Mouse (Mus musculus) kidney, embryonic 16.5 days (tissue): Measurements from ENCODE around the gene Ifna16. TPM values are rescaled to one million over a fixed set of nuclear protein-coding genes. Genes with fewer than 3 reads are reported as not detected.

Experiments used
- ATAC-seq: fragments of 200-750 bp; cut with Nextera tagmentation; 2 replicates; pipeline ENCODE4 v1.8.0; 2017; ENCODE audit warnings: moderate TSS enrichment; ENCODE audit not compliant: low FRiP score, low TSS enrichment
- H3K27ac ChIP-seq: fragments of 300-500 bp; sonication (generic); 2 replicates; pipeline ENCODE4 v1.5.1; 2014; ENCODE audit warnings: low read length
- H3K27me3 ChIP-seq: fragments of 300-500 bp; sonication (generic); 2 replicates; pipeline ENCODE4 v1.6.1; 2014; ENCODE audit warnings: low read length, control low read depth, mixed read lengths; ENCODE audit not compliant: insufficient read depth
- H3K36me3 ChIP-seq: fragments of 300-500 bp; sonication (generic); 2 replicates; pipeline ENCODE4 v1.6.1; 2014; ENCODE audit warnings: low read length, control low read depth, mixed read lengths; ENCODE audit not compliant: insufficient read depth
- H3K4me1 ChIP-seq: fragments of 300-500 bp; sonication (generic); 2 replicates; pipeline ENCODE4 v1.6.1; 2014; ENCODE audit warnings: low read length, control low read depth, mixed read lengths; ENCODE audit not compliant: insufficient read depth
- H3K4me2 ChIP-seq: fragments of 300-500 bp; sonication (generic); replicated peaks from 2 replicates; pipeline ENCODE4 v1.6.1; 2014; ENCODE audit warnings: low read depth, low read length
- H3K4me3 ChIP-seq: fragments of 300-500 bp; sonication (generic); 2 replicates; pipeline ENCODE4 v1.5.1; 2014; ENCODE audit warnings: mild to moderate bottlenecking, low read length
- H3K9ac ChIP-seq: fragments of 300-500 bp; sonication (generic); replicated peaks from 2 replicates; pipeline ENCODE4 v1.6.1; 2014; ENCODE audit warnings: low read length
- H3K9me3 ChIP-seq: fragments of 300-500 bp; sonication (generic); 2 replicates; pipeline ENCODE4 v1.6.1; 2016; ENCODE audit warnings: low read length, control low read depth
- WGBS: fragments of 180-500 bp; shearing (Covaris S2); extraction: QIAGEN DNeasy Blood & Tissue Kit; methylation state at CpG from one replicate; pipeline ENCODE4 v1.1.7; 2014; 5-methylcytosine and 5-hydroxymethylcytosine counted together
- polyA plus RNA-seq: library from polyadenylated mRNA; unstranded; fragments of >200 nt; fragmentation: Nextera tagmentation; extraction: Ambion mirVana; gene quantifications from 2 replicates; pipeline ENCODE4 v1.2.1, GENCODE M21; 2015

The Ifna16 gene
- not detected in 2 replicates for polyA plus RNA-seq

DNA sequence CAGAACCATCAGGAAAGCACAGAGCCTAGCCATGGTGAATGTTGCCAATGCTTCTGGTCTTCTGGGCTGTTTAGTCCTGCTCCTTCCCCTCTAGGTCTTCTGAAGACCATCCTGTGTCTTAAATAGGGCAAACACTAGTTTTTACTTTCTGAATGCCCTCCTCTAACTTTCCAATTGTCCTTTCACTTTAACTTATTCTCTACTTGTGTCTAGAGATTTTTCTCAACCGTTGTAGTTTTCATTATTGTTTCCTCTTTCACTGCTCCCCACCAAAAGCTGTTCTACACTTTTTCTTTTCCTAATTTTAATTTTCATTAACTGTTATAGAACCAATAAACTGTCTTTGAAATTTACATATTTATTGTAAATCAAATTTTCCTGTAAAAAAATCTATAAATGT is at the start of gene Ifna16:
TSS of gene Ifna16 (minus strand) at position 101 of the 400 bp plus-strand sequence.
- Histone ChIP-seq H3K4me1 (no peaks in the 10 kb centered on the region), H3K9me3 (no peaks in the 10 kb centered on the region), H3K4me2 (no peak within 1 kb of the TSS), H3K36me3 (no peaks in the 10 kb centered on the region), H3K4me3 (no peak within 1 kb of the TSS), H3K27ac (no peak within 1 kb of the TSS), H3K9ac (no peak within 1 kb of the TSS), H3K27me3 (no peaks in the 10 kb centered on the region)
- WGBS: 84% methylated on average over 1 of the region's 1 CpGs
- ATAC-seq: no peak

DNA sequence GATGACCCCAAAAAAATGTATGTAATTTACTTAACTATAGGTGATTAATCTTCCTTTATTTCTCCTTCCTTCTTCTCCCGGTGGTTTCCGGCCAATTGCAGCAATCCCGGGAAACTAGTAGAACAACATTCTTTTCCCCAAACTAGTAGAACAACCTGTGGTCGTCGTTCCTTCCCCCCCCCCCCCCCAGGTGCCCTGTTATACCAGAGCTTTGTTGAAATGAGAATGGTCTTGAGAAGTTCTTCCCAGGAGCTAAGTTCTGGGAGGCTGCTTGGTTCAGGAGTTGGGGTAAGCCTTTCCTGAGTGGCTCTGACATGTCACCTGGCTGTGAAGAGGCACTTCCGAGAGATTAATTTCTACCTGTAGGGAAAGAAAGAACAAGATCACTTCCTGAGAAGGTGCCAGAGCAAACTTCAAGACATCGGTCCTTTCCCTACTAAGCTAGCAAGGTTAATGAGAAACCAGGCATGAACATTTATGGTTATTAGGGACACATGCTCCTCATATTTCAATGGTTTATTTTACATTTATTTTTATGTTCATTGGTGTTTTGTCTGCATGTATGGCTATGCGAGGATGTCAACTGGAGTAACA is 46.9 kb upstream of the Ifna16 start:
- Histone ChIP-seq H3K4me2 (peak overlapping the region; percentile 31; the same call in 1 of the 2 replicates), H3K27me3 (no peaks in the 10 kb centered on the region), H3K36me3 (peaks cover 13% of the 10 kb centered on the region), H3K9ac (no peak overlapping the region), H3K4me3 (no peak overlapping the region), H3K4me1 (peaks cover 19% of the 10 kb centered on the region), H3K27ac (peak overlapping the region; percentile 88), H3K9me3 (no peaks in the 10 kb centered on the region)
- ATAC-seq: no peak
- 44% methylated on average over 8 of the region's 8 CpGs for WGBS

DNA sequence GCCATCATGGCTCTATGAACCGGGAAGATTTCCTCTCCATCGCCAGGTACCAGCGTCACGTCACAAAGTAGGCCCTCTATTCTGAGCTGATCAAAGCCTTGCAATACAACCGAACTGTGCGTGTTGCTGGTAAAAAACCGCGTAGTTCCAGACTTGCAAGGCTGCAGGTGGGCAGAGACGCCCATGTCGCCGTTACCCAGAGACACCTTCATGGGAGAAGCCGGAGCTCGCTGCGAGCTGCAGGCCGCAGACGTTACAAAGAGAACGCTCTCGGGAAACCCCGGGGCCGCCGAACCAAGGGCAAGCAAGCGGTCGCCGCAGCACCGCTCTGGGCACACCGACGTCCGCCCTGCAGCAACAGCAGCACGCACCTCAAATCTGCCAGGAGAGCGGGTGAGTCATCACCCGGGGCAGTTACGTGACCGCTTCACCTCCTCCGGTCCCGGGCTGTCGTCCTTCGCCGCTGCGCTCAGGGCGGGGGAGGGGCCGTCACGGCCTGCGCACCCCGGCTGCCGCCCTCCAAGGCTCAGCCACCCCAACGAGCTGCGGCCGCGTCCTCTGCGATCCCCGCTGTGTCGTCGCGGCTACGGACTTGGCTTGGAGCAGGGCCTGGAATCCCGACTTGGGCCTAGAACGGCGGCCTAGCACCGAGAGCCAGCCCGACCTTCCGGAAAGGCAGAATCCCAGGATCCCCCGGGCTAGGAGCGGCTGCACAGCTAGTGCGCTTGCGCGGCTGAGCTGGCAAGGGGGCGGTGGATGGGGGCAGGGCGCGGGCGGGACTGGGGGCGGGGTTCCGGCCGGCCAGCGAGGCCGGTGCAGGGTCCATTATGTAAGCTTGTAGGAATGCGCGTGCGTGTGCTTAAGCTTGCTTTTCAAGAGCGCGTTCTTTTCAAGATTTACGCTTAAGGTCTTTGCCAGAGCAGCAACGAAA is 45.3 kb upstream of the Ifna16 start, which contains the start of the genes Gm26566 and Klhl9:
TSS of gene Gm26566 (plus strand) at position 15 of the 931 bp plus-strand sequence.
TSS of gene Klhl9 (minus strand) at position 675 of the 931 bp plus-strand sequence.
- H3K36me3 ChIP-seq: peaks cover 16% of the 10 kb centered on the region
- H3K4me3 ChIP-seq: peak within 1 kb of the TSS; percentile 90
- H3K4me2 ChIP-seq: peak within 1 kb of the TSS; percentile 87
- under 1% methylated on average over 82 of the region's 82 CpGs for WGBS
- H3K27me3 ChIP-seq: no peaks in the 10 kb centered on the region
- ATAC-seq: peak; percentile 98
- H3K4me1 ChIP-seq: peaks cover 24% of the 10 kb centered on the region
- H3K9ac ChIP-seq: peak within 1 kb of the TSS; percentile 99
- peak within 1 kb of the TSS; percentile 99 for H3K27ac ChIP-seq
- H3K9me3 ChIP-seq: no peaks in the 10 kb centered on the region

DNA sequence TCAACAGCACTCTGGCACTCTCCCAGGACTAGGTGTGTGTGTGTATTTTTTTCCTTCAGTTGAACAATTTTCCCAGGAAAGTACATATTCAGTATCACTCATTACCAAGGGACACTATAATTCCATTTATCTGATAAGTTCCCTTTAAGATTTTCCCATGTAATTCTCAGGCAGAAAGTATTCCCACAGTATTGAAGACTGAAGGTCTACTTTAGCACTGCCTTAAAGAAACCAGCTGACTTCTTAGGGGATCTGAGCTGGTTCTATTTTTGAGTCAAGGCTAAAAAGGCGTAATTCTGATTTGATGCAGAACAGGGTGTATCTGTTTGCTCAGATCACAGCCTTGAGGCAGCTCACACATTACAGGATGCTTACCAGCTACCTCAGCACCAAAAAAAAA is 42.0 kb upstream of the Ifna16 start:
- Histone ChIP-seq H3K4me3 (peak overlapping the region; percentile 40), H3K9me3 (no peaks in the 10 kb centered on the region), H3K27me3 (no peaks in the 10 kb centered on the region), H3K9ac (peak overlapping the region; percentile 58; the same call in 1 of the 2 replicates), H3K36me3 (peaks cover 32% of the 10 kb centered on the region), H3K4me2 (peak overlapping the region; percentile 57), H3K27ac (no peak overlapping the region), H3K4me1 (peaks cover 24% of the 10 kb centered on the region)
- 45% methylated on average over 1 of the region's 1 CpGs for WGBS
- ATAC-seq: no peak

DNA sequence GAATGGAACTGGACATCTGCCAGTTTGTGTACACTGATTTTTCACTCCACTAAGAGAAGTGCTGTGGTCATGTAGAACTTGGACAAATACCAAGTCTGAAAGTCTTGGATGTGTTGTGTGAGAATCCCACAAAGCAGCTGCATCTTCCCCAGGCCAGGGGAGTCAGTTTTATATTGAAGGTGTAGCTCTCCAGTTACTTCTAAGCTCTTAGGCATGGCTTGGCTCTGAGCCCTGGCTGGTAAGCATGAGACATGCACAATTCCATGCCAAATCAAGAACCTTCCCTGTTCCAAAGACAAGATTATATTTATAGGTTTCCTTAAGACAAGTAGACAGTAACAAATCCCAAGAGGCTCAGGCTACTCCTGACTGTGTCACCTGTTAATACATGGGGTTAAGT is 38.3 kb upstream of the Ifna16 start:
- Histone ChIP-seq H3K4me2 (no peak overlapping the region), H3K27ac (no peak overlapping the region), H3K4me3 (no peak overlapping the region), H3K9me3 (no peaks in the 10 kb centered on the region), H3K36me3 (peaks cover 22% of the 10 kb centered on the region), H3K4me1 (peaks cover 12% of the 10 kb centered on the region), H3K27me3 (no peaks in the 10 kb centered on the region), H3K9ac (no peak overlapping the region)
- ATAC-seq: no peak

DNA sequence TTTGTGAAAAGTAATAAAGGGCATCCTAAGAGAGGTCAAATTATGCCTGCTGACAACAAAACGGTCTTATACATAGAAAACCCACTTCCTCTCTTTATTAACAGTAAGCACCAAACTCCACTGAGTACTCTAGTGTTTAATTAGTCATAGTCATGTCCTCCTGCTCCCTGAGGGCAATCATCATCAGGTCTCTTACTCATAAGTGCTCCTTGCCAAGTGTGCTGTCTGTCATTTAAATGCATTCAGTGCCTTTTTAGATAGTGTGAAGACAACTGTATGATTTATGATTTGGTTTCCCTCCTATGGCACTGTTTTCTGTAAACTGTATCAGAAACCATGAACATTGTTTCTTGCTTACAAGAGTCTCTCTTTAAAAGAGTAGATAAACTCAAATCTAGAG is 37.6 kb upstream of the Ifna16 start:
- H3K27ac ChIP-seq: no peak overlapping the region
- no peak overlapping the region for H3K9ac ChIP-seq
- H3K36me3 ChIP-seq: peaks cover 21% of the 10 kb centered on the region
- WGBS: 78% methylated on average over 1 of the region's 1 CpGs
- peaks cover 10% of the 10 kb centered on the region for H3K4me1 ChIP-seq
- no peak overlapping the region for H3K4me3 ChIP-seq
- H3K4me2 ChIP-seq: no peak overlapping the region
- no peaks in the 10 kb centered on the region for H3K27me3 ChIP-seq
- H3K9me3 ChIP-seq: no peaks in the 10 kb centered on the region
- ATAC-seq: no peak

DNA sequence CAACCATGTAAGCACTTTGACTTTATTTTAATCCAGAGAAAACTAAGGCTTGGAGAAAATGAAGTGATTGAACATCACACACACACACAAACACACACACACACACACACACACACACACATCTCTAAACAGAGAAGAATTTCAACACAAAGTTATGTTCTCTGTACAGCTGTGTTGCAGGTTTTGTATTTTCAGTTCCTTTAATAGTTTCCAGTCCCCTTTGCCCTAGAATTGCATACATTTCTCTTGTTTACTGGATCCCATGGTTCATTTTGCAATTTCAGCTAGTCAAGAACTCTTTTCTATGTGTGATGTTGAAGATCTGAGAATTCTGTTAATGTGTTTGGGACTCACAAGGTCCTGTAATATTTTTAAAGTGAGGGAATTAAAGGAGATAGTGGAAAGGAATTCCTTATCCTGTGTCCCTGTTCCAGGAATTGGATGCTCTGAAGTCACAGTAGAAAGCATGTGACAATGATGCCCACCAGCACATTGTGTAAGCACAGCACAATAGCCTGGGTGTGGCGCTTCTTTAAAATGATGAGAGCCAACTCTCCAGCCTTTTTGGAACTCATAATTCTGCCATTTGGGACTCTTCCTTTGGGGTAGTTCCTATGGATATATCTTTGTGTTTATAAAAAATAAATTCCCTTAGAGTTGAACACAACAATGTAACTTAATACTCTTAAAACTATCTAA is 30.6 kb upstream of the Ifna16 start:
- Histone ChIP-seq H3K27ac (no peak overlapping the region), H3K9me3 (no peaks in the 10 kb centered on the region), H3K9ac (no peak overlapping the region), H3K36me3 (no peaks in the 10 kb centered on the region), H3K4me1 (no peaks in the 10 kb centered on the region), H3K4me2 (no peak overlapping the region), H3K4me3 (no peak overlapping the region), H3K27me3 (no peaks in the 10 kb centered on the region)
- ATAC-seq: no peak
- 81% methylated on average over 1 of the region's 1 CpGs for WGBS

DNA sequence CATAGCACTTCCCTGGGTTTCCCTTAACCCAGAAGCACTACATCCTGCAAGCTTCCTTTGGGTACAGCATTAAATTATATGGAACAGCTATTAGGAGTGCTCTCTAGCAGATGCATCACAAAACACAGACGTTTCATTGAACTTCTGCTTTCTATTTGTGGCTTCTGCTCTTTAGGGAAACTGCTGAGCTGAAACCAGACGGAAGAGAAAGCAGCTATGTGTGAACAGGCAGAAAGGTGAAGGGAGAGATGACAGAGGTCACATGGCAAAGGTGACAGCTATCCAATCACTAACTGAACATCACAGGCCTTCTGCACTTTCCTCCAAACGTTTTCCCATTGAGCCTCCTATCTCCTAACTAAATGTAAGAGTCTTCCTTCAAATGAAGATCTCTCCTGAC is 29.2 kb upstream of the Ifna16 start:
- 35% methylated on average over 3 of the region's 3 CpGs for WGBS
- no peaks in the 10 kb centered on the region for H3K36me3 ChIP-seq
- no peaks in the 10 kb centered on the region for H3K9me3 ChIP-seq
- H3K4me2 ChIP-seq: no peak overlapping the region
- H3K4me1 ChIP-seq: no peaks in the 10 kb centered on the region
- H3K4me3 ChIP-seq: no peak overlapping the region
- no peaks in the 10 kb centered on the region for H3K27me3 ChIP-seq
- H3K27ac ChIP-seq: no peak overlapping the region
- ATAC-seq: no peak
- no peak overlapping the region for H3K9ac ChIP-seq

DNA sequence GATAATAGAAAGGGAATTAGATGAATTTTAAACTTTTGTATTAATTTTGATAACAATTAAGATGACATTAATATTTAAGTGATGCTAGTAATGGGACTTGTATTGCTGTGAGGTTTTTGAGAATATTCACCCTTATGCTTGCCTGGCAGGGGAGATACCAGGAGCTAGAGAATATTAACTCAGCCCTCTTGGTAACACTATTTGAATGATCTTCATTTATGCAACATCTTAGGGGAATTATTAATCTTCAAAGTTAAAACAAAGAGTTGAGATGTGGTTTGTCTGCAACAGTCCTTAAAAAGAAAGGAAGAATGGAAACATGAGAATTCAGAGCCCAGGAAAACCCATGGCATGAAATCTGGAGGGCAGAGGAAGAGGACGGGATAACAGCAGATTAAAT is 22.6 kb upstream of the Ifna16 start:
- no peak for ATAC-seq
- H3K9ac ChIP-seq: no peak overlapping the region
- no peaks in the 10 kb centered on the region for H3K36me3 ChIP-seq
- H3K4me3 ChIP-seq: no peak overlapping the region
- no peaks in the 10 kb centered on the region for H3K4me1 ChIP-seq
- no peaks in the 10 kb centered on the region for H3K9me3 ChIP-seq
- WGBS: 71% methylated on average over 1 of the region's 1 CpGs
- H3K4me2 ChIP-seq: no peak overlapping the region
- H3K27ac ChIP-seq: no peak overlapping the region
- H3K27me3 ChIP-seq: peaks cover 2% of the 10 kb centered on the region; the same call in 1 of the 2 replicates
